27 mouse cellular contexts compared by ENCODE assay signal in genomic region chr8:102024472-102024871, GRCm38 (mm10).
A peak's percentile ranks its signal among the peaks of the same experiment; 100 is the strongest.
DNase-seq lines count a peak whose midpoint lies in the region; ATAC-seq and TF ChIP-seq lines count a peak whose summit lies in the region.
"Had no signal": no experiment of that assay in that cellular context is flagged by ENCODE, and none has a peak within 500 bp of the region (broad histone marks: within the 10 kb centered on the region; RNA-seq: fewer than 3 reads in every experiment).

No protein-coding gene starts in this region.

- DNase-seq in G1E (ENCODE audit: low spot score), result no peak
- DNase-seq in cerebellum, adult 9-11 months, result no peak
- no peak for DNase-seq in gastrocnemius, adult 18-20 months (ENCODE audit: low spot score)
- DNase-seq: adrenal gland, postnatal 10 days; adrenal gland, postnatal 36 days; cerebellum, adult 18-20 months; cerebellum, adult 9-10 months; embryo, embryonic 11 days; forebrain, postnatal 0 days; gastrocnemius, adult 2 months; gastrocnemius, postnatal 14 days; heart, adult 18-20 months; heart, postnatal 10 days; heart, postnatal 36 days had no signal

- no peak overlapping the region for H3K4me3 ChIP-seq in G1E (ENCODE audit: low read depth, low read length)
- no peak overlapping the region for H3K4me3 ChIP-seq in forebrain, embryonic 16.5 days (replicated peaks; ENCODE audit: low read length)
- H3K4me3 ChIP-seq: embryonic facial prominence, embryonic 10.5 days; embryonic facial prominence, embryonic 13.5 days; erythroblast, embryonic 14.5 days; forebrain, embryonic 13.5 days; gastrocnemius, adult 2 months; heart, embryonic 12.5 days; heart, embryonic 15.5 days had no signal

- no peak for TF ChIP-seq CTCF in G1E (IDR thresholded peaks at IDR 0.05; ENCODE audit: low read depth, low read length)

- peak; percentile 87 for ATAC-seq in G1E (ENCODE audit: extremely low read depth, insufficient number of reproducible peaks, low FRiP score, poor library complexity, severe bottlenecking)
- peak; percentile 55; the same call in 1 of the 2 replicates for ATAC-seq in granulocyte monocyte progenitor cell, adult 5-6 weeks (replicated peaks; ENCODE audit: poor library complexity, severe bottlenecking)
- peak; percentile 60 for ATAC-seq in megakaryocyte progenitor cell, adult 5-6 weeks (replicated peaks; ENCODE audit: poor library complexity)
- no peak for ATAC-seq in forebrain, embryonic 16.5 days
- ATAC-seq: forebrain, embryonic 13.5 days; forebrain, postnatal 0 days; hindbrain, postnatal 0 days; intestine, postnatal 0 days; Patski had no signal

- no peaks in the 10 kb centered on the region for H3K9me3 ChIP-seq in G1E (replicated peaks)
- no peaks in the 10 kb centered on the region for H3K9me3 ChIP-seq in forebrain, embryonic 16.5 days (ENCODE audit: control insufficient read depth, low read length)
- H3K9me3 ChIP-seq: embryonic facial prominence, embryonic 10.5 days; embryonic facial prominence, embryonic 13.5 days; forebrain, embryonic 13.5 days; heart, embryonic 12.5 days; heart, embryonic 15.5 days had no signal

- WGBS in forebrain, embryonic 16.5 days, result 89% methylated on average over 1 of the region's 1 CpGs

- H3K9ac ChIP-seq in forebrain, embryonic 16.5 days (replicated peaks; ENCODE audit: low read depth, low read length), result no peak overlapping the region
- H3K9ac ChIP-seq: embryonic facial prominence, embryonic 13.5 days; forebrain, embryonic 13.5 days; forebrain, postnatal 0 days; heart, embryonic 12.5 days; heart, embryonic 15.5 days; hindbrain, embryonic 14.5 days had no signal

- no peaks in the 10 kb centered on the region for H3K27me3 ChIP-seq in G1E (ENCODE audit: insufficient read depth, low read length)
- H3K27me3 ChIP-seq in forebrain, embryonic 16.5 days (replicated peaks; ENCODE audit: control insufficient read depth, insufficient read depth, low read length), result no peaks in the 10 kb centered on the region
- H3K27me3 ChIP-seq: embryonic facial prominence, embryonic 13.5 days; forebrain, embryonic 13.5 days; heart, embryonic 12.5 days; heart, embryonic 15.5 days; Patski had no signal

- H3K27ac ChIP-seq in forebrain, embryonic 16.5 days (ENCODE audit: low read length), result no peak overlapping the region
- H3K27ac ChIP-seq: embryonic facial prominence, embryonic 10.5 days; embryonic facial prominence, embryonic 13.5 days; forebrain, embryonic 13.5 days; gastrocnemius, adult 2 months; heart, embryonic 15.5 days; hindbrain, embryonic 14.5 days; hindbrain, postnatal 0 days had no signal

- H3K4me2 ChIP-seq in forebrain, embryonic 16.5 days (ENCODE audit: low read length), result no peak overlapping the region
- H3K4me2 ChIP-seq: embryonic facial prominence, embryonic 13.5 days; forebrain, embryonic 13.5 days; heart, embryonic 12.5 days; heart, embryonic 15.5 days; hindbrain, embryonic 14.5 days had no signal

- no peaks in the 10 kb centered on the region for H3K4me1 ChIP-seq in G1E (ENCODE audit: insufficient read depth, low read depth, low read length)
- no peaks in the 10 kb centered on the region for H3K4me1 ChIP-seq in forebrain, embryonic 16.5 days (replicated peaks; ENCODE audit: control insufficient read depth, insufficient read depth, low read length)
- H3K4me1 ChIP-seq: embryonic facial prominence, embryonic 10.5 days; embryonic facial prominence, embryonic 13.5 days; forebrain, embryonic 13.5 days; heart, embryonic 12.5 days; heart, embryonic 15.5 days had no signal

- no peaks in the 10 kb centered on the region for H3K36me3 ChIP-seq in G1E (replicated peaks)
- H3K36me3 ChIP-seq in forebrain, embryonic 16.5 days (ENCODE audit: control insufficient read depth, insufficient read depth), result no peaks in the 10 kb centered on the region
- H3K36me3 ChIP-seq: embryonic facial prominence, embryonic 10.5 days; embryonic facial prominence, embryonic 13.5 days; heart, embryonic 12.5 days; heart, embryonic 15.5 days had no signal
